Mouse (Mus musculus) spleen, postnatal 36 days (tissue): ENCODE measurements around the gene Ipmk.

Experiments used
- DNase-seq, 2 experiments: peaks; one replicate each; pipeline ENCODE4 v3.0.0; 2022; ENCODE audit warnings: low spot score in 2 of 2, mixed read lengths in 1 of 2

Gene Ipmk

DNA sequence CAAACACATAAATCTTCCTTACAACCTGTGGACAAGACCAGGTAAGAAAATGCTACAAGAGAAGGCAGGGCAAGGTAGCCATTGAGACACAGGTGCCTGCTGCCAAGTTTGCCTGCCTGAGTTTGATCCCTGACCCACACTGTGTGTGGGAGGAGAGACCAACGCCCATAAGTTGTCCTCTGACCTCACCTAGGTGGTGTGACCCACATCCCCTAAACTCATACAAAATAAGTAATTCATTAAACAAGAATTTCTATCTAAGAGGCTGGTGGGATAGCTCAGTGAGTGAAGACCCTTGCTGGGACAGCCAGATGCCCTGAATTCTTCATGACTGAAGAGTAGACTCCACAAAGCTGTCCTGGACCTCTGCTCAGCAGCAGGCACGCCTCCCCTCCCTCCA lies 7.4 kb upstream of the Ipmk start:
- no peak for DNase-seq

DNA sequence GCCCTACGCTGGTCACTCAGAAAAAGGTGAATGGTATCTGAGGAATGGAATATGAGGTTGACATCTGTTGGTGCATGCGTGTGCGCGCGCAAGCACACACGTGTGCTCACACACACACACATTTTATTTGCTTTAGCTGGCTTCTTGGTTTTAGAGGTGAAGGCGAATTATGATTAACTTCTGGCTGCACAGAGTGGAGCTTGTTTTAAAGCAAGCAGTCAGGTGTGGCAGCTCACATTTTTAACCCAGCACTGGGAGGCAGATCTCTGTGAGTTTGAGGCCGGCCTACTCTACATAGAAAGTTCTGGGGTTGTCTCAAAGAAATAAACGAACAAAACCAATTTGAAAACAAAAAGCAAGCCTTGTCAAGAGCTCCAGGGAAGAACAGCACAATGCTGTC lies 6.3 kb upstream of the Ipmk start:
- no peak for DNase-seq

DNA sequence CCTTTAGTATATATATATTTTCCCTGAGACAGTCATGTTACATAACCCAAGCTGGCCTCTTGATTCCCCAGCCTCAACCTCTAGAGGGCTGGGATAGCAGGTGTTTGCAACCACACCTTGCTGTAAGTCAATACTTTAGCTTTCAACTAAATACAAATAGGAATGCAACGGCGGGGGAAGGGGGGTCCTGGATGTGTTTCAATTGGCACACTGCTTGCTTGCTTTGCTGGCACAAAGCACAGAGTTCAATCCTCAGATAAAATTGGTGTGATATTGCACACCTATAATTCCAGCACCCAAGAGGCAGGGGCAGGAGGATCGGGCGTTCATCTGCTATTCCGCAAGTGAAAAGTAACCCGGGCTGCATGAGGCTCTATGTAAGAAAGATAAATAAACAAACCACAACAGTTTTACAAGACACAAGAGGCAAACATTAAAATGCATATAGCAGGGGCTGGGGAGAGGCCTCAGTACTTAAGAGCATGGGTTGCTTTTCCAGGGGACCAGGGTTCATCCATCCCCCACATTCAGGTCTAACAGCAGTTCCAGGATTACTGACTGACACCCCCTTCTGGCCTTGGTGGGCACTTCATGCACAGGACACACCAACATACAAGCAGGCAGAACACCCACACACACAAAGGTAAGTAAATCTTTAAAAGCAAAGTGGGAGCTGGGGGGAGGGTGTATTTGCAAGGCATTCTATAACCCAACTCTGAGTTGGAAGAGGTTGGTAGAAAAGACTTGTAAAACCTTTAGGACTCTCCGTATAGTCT lies 5.3 kb upstream of the Ipmk start:
- no peak for DNase-seq

DNA sequence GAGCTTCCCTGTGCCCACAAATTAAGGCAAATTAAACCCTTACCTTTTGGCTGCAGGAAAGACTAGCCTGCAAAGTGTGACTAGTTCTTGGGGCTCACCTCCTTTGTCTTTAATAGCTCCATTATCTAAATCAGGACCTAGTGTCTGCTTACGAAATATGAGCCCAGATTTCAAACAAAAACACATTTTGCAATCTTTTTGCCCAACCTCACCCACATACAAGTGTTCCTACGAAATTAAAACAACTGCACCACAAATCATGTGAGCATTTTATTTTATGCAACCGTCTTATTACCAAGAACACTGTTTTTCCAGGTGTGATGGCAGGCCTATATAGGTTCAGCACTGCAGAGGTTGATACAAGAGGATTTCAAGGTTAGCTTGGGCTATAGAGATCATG lies 4.4 kb upstream of the Ipmk start:
- no peak for DNase-seq

GRCm38 (mm10) chr10:71343567-71344265 lies 3.8 kb upstream of the Ipmk start:
- no peak for DNase-seq

DNA sequence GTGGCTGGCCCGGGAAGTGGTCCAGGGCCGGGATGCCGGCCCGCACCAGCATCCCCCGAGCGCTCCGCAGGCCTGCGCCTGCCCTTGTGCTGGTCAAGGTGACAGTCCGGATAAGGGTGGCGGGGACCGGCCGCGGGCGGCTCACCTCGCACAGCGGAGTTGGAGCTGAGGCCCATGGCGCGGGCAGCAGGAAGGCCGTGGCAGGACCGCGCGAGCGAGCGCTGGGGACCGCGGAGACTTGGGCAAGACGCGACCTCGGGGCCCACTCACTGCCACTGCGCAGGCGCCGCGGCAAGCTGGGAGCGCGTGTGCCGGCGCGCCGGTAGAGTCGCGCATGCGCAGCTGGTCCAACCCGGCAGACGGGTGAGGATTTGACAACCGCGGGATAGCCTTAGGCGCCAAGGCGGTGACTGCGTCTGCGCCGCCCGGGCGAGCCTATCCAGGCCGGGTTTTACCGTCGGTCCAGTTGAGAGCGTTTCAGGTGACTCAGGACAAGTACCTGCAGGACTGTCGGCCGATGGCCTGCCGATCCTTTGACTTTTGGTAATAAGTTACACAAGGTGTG lies 2.9 kb upstream of the Ipmk start, which contains the start of gene Cisd1:
Gene Cisd1, minus strand, starts transcription at position 376 of the 565 bp plus-strand sequence.
- DNase-seq = peak; percentile 93

- DNase-seq = no peak
Measured at GRCm38 (mm10) chr10:71346106-71346505, 1.5 kb upstream of the Ipmk start.

DNA sequence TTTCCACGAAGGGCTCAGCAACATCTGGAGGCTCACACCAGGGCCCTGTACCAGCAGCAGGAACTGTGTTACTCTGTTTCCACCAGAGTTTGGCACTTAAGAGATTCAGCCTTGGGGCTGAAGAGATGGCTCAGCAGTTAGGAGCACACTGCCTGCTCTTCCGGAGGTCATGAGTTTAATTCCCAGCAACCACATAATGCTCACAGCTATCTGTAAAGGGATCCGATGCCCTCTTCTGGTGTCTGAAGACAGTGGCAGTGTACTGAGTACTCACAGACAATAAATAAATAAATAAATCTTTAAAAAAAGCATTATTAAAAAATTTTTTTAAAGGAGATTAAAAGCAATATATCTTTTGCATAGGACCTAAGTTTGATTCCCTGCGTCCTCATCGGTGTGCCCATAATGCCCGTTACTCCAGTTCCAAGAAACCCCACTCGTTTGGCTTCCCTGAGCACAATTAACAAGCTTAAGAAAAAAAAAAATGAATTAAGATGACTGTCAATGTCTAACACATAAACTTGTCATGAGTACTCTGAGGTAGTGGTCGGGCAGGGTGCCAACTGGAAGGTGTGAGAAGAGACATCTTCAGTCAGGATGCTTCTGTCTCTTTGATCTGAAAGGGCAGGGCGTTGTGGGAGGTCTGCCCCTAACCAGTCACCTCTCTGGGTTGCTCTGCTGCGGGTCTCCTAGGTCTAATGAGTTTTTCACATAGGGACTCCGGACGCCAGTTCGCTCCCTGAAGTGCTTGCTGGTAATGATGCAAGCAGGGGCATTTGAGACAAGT lies 648 bp upstream of the Ipmk start:
- no peak for DNase-seq

DNA sequence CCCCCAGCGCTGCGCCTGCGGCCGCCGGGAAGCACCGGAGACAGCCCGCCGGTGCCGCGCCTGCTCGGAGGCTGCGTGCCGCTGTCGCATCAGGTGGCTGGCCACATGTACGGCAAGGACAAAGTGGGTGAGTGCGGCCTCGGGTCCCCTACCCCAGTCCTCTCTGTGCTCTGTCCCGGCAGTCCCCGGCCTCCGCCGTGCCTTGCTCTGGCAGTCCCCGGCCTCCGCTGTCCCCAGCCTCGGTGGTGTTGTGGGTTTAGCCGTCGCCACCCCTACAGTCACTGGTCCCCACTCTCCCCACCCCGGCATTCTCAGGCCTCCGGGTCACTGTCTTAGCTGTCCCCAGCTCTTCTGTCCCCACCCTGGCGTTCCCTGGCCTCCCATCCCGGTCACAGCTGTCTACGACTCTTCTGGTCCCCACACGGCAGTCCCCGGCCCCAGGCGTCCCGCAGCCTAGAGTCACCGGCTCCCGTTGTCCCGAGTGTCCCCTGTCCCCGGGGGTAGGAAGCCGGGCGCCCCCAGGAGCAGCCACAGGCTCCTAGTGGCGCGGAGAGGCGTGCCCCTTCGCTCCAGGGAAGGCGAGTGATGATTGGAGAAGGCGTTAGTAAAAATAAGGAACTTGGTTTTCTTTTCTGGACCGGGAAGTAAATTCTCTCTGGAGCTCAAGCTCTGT lies 537 bp downstream of the Ipmk start:
- DNase-seq = peak; percentile 21 to 39

DNA sequence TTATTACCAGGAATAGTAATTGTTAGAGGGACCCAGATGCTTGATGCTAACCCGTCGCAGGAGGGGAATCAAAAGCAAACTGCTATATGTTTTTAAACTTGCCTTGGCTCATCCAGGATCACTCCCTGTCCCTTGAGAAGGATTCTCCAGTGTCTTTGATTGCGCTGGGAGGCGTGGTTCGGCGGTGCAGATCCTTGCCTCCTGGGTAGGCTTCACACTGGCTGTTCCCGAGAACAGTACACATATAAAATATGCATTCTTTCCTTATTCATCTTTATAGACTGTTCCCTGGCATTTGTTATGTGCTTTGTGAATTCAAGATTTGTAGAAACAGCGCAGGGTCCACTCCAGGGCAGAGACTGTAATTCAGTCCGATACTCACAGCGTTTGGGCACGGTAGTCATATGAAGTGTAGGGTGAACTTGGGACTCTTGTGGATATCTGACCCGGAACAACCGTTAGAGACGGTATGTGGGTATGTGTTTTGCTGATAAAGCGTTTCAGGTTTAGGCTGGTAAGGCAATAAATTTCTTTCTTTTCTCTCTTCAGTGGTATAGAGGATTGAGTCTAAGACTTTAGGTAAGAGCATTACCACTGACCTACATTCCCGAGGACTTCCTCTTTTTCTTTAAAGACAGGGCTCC lies 1.2 kb downstream of the Ipmk start:
- no peak for DNase-seq

DNA sequence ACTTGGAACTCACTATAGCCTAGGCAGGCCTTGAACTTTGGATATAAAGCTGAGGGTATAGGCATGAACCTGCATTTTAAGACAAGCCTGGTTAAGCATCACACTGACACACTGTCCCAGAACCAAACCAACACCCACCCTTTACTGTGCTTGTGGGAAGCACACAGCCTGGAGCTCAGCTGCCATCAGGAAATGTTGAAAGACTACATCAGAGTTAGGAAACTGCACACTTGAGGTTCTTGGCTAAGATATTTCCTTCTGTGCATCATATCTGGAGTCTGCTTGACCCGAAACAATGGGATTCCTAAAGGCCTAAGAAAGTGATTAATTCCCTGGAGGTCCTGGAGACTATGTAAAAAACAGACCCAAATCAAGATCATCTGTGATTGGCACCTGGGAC lies 1.7 kb downstream of the Ipmk start:
- DNase-seq = no peak

- no peak for DNase-seq
Measured at GRCm38 (mm10) chr10:71351301-71351700, 3.7 kb downstream of the Ipmk start.

DNA sequence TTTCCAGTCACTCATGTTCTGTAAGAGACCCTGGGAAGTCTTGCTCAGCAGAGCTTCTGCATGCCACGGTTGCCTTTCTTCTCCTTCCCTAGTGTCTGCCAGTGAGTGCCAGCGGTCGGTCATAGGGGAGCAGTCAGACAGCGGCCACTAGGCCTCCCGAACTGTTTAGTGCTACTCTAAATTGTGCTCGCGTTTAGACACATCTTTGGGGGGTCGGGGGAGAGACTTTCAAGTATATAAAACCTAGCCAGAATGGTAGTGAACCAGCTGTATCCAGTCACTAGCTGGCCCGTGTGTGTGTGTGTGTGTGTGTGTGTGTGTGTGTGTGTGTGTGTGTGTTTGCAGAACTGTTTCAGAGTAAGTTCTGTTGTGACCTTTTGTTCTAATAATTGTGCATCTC lies 6.3 kb downstream of the Ipmk start:
- no peak for DNase-seq

DNA sequence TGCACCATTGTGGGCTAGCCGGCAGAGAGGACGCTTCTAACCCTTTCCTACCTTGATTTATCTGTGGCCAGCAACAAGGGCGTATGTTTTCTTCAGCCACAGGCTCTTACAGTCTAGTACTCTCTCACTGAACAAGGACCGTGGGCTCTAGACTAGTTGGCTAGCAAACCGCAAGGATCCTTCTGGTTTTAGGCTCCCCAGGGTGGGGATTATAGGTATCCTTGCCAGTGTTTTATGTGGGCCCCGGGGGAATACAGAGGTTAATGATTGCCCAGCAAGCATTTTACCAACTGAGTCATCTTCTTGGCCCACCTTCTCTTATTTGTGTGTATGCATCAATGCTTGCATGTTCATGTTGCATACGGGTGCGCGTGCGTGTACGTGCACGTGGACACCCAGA lies 7.4 kb downstream of the Ipmk start:
- no peak for DNase-seq

DNA sequence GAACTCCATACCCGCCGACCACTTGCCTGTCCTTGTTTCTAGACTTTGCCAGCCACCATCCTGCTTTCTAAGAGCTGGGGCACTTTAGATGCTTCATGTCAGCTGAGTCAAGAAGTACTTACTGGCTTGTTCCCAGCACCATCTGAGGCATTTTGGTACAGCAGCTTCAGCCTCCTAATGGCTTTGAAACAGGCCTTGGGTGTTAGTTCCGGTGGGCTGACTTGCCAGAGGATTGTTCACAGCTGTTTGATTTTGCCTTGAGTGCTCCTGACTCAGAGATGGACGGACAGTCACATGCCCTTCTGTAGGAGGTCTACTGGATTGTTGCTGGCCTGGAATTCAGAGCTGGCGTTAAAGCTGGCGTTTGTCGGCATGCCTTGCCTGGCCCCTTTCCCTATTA lies 13.5 kb downstream of the Ipmk start:
- no peak for DNase-seq

GRCm38 (mm10) chr10:71361836-71362562 lies 14.4 kb downstream of the Ipmk start:
- DNase-seq = peak in 1 of 2 experiments; percentile 20

GRCm38 (mm10) chr10:71363440-71363839 lies 15.9 kb downstream of the Ipmk start:
- no peak for DNase-seq

GRCm38 (mm10) chr10:71363858-71364257 lies 16.3 kb downstream of the Ipmk start:
- no peak for DNase-seq

DNA sequence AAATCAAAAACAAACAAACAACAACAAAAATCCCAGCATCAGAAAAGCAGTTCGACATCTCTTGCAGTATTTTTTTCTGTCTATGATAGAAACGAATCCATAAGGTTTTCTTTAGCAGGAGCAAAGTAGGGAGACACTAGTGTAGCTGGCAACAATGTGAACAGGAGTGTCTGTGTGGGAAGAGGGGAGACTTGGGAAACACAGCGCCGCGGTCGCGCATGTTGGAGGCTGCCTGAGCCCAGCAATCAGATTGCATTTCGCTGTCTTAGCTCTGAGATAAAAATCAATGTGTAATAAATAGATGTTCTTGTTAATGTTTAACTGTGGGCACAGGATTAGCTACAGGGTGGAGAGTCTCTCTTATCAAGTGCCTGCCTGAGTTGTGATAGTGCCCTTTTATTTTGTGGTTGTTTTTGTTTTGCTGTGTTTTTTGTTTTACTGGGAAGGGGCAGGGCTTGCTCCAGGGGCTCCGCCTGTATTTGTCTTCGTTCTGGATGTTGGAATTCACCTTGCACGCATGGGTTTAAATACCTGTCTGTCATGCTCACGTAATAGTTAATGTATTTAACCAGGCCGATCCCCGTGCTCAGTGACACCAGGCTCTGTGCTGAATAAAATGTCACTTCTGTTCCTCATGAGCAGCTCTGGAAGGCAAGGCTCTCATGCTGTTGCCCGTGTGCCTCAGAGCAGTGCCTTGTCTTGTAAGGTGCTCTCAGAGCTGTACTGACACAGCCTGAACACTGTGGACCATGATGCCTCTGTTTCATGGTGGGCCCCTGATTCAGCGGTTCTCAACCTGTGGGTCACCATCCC lies 20.8 kb downstream of the Ipmk start:
- DNase-seq = no peak

DNA sequence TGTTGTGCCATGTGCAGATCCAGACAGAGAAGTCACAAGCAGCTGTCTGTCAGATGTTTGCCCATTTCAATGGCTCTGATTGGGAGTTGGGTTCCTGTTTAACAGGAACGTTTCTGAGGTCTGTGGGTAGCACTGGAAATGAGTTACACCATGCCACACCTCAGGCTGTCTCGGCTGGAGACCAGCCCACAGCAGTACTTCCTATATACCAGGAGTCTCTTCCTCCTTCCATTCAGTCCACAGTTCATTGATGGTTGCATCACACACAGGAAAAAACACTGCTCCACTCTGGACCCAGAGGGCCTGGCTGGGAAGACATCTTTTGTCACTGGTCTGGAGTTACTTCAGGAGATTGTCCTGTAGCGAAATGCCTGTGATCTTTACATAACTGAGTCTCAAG lies 21.9 kb downstream of the Ipmk start:
- DNase-seq = no peak
